Mouse (Mus musculus): Measurements from ENCODE around the gene Epb41l5. TPM values are rescaled to one million over a fixed set of nuclear protein-coding genes. Genes with fewer than 3 reads are reported as not detected.

Epb41l5 gene
- total and polyA plus RNA-seq, 2 experiments from 2014 or later: 4.2 to 6.8 TPM

- no peak for DNase-seq (ENCODE audit: low spot score)
- no peaks in the 10 kb centered on the region for H3K9me3 ChIP-seq (replicated peaks; ENCODE audit: control insufficient read depth, low read length)
- no peak overlapping the region for H3K27ac ChIP-seq (ENCODE audit: low read depth)
- no peak overlapping the region for H3K9ac ChIP-seq (replicated peaks; ENCODE audit: low read depth, low read length)
- TF ChIP-seq CTCF (IDR thresholded peaks at IDR 0.05; ENCODE audit: low read depth) (no peak), EP300 (IDR thresholded peaks at IDR 0.05; ENCODE audit: low read depth) (no peak)
- H3K36me3 ChIP-seq (replicated peaks; ENCODE audit: control insufficient read depth, insufficient read depth, low read length): no peaks in the 10 kb centered on the region
- no peak for ATAC-seq (ENCODE audit: insufficient read depth, low read depth)
- H3K4me3 ChIP-seq (ENCODE audit: low read depth, low read length): no peak overlapping the region
- no peaks in the 10 kb centered on the region for H3K27me3 ChIP-seq (ENCODE audit: control insufficient read depth, insufficient read depth, low read length)
- H3K4me2 ChIP-seq (ENCODE audit: low read depth, low read length): no peak overlapping the region
- no peaks in the 10 kb centered on the region for H3K4me1 ChIP-seq (ENCODE audit: control insufficient read depth, insufficient read depth)
Measured at GRCm38 (mm10) chr1:119641090-119641812, 7.5 kb downstream of the Epb41l5 start.

DNA sequence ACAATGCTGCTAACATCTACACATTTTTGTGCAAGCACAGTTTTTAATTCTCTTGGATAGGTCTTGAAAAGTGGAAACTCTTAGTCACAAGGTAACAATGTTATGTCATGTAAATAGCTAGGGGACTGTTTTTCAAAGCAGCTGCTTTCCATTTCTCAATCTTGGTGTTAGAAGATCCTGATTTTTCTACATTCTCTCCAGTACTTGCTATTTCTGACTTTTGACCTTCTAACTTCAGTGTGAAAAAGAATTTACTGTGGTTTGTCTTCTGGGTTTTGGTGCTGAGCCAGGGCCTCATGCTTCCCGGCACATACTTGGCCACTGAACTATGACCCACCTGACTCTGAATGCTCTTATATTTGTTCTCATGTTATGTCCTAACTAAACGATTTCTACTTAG, 8.8 kb downstream of the Epb41l5 start:
- Histone ChIP-seq H3K27ac (ENCODE audit: low read depth) (no peak overlapping the region), H3K4me1 (ENCODE audit: control insufficient read depth, insufficient read depth) (no peaks in the 10 kb centered on the region), H3K36me3 (replicated peaks; ENCODE audit: control insufficient read depth, insufficient read depth, low read length) (no peaks in the 10 kb centered on the region), H3K9me3 (replicated peaks; ENCODE audit: control insufficient read depth, low read length) (no peaks in the 10 kb centered on the region), H3K4me2 (ENCODE audit: low read depth, low read length) (no peak overlapping the region), H3K4me3 (ENCODE audit: low read depth, low read length) (no peak overlapping the region), H3K27me3 (ENCODE audit: control insufficient read depth, insufficient read depth, low read length) (no peaks in the 10 kb centered on the region), H3K9ac (replicated peaks; ENCODE audit: low read depth, low read length) (no peak overlapping the region)
- 44% methylated on average over 2 of the region's 2 CpGs for WGBS
- no peak for TF ChIP-seq EP300 (IDR thresholded peaks at IDR 0.05; ENCODE audit: low read depth)
- no peak for TF ChIP-seq CTCF (IDR thresholded peaks at IDR 0.05; ENCODE audit: low read depth)
- ATAC-seq (ENCODE audit: insufficient read depth, low read depth): no peak
- no peak for DNase-seq (ENCODE audit: low spot score)

DNA sequence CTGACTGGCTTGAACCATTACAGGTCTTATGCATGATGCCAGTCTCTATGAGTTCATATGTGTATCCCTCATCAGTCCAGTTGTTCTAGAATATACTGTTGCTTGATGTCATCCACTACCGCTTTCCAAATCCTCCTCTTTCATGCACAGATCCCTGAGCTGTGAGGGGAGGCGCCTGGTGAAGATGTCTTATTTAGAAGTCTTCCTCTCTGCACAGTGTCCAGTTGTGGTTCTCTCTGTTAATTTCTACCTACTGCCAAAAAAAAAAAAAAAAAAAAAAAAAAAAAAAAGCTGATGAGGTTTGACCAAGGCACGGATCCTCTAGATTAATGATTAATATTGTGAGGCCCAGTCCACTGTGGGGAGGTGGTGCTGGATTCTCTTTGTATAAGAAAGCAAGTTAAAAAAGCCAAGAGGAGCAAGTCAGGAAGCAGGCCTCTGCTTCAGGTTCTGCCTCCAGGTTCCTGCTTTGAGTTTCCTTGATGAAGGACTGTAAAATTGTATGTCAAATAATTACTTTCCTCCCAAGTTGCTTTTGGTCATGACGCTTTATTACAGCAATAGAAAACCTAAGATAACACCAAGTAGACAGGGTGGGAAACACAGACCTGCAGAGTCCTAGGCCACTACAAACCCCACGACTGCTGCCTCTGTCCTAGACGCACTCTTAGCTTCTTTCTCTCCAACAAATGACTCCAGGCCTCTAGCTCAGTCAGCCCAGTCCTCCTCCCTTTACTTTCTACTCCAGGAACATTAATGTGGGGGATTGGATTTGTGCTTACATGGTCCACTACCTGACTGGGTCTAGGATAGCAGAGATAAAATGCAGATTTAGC, 11.4 kb downstream of the Epb41l5 start:
- WGBS: 82% methylated on average over 6 of the region's 6 CpGs
- no peak overlapping the region for H3K27ac ChIP-seq (ENCODE audit: low read depth)
- H3K4me2 ChIP-seq (ENCODE audit: low read depth, low read length): no peak overlapping the region
- no peaks in the 10 kb centered on the region for H3K27me3 ChIP-seq (ENCODE audit: control insufficient read depth, insufficient read depth, low read length)
- no peak for TF ChIP-seq EP300 (IDR thresholded peaks at IDR 0.05; ENCODE audit: low read depth)
- no peak for TF ChIP-seq CTCF (IDR thresholded peaks at IDR 0.05; ENCODE audit: low read depth)
- no peak for DNase-seq (ENCODE audit: low spot score)
- no peak overlapping the region for H3K4me3 ChIP-seq (ENCODE audit: low read depth, low read length)
- no peak overlapping the region for H3K9ac ChIP-seq (replicated peaks; ENCODE audit: low read depth, low read length)
- H3K9me3 ChIP-seq (replicated peaks; ENCODE audit: control insufficient read depth, low read length): no peaks in the 10 kb centered on the region
- no peak for ATAC-seq (ENCODE audit: insufficient read depth, low read depth)
- 0 out of 2 replicates have a peak, but pooled peaks cover 3% of the 10 kb centered on the region for H3K36me3 ChIP-seq (replicated peaks; ENCODE audit: control insufficient read depth, insufficient read depth, low read length)
- H3K4me1 ChIP-seq (ENCODE audit: control insufficient read depth, insufficient read depth): no peaks in the 10 kb centered on the region

DNA sequence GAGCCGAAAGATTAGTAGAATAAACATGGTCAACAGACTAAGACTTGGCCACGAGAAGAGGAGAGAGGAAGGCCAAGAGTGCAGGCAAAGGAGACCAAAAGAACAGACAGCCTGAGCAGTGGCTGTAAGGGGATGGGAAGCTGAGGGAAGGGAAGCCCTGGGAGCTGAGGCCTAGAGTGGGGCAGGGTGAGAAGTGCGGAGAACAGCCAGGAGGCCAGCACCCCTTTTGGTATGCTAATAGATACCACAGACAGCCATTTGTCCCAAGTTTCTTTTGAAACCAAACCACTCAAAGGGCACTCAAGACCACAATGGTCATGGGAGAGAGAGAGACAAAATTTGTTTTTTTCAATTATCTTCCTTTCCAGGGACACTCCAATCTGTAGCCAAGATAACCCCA, 14.1 kb downstream of the Epb41l5 start:
- WGBS: 51% methylated on average over 3 of the region's 3 CpGs
- Histone ChIP-seq H3K4me1 (ENCODE audit: control insufficient read depth, insufficient read depth) (no peaks in the 10 kb centered on the region), H3K4me3 (ENCODE audit: low read depth, low read length) (no peak overlapping the region), H3K9ac (replicated peaks; ENCODE audit: low read depth, low read length) (no peak overlapping the region), H3K9me3 (replicated peaks; ENCODE audit: control insufficient read depth, low read length) (no peaks in the 10 kb centered on the region), H3K27ac (ENCODE audit: low read depth) (no peak overlapping the region), H3K27me3 (ENCODE audit: control insufficient read depth, insufficient read depth, low read length) (no peaks in the 10 kb centered on the region), H3K36me3 (replicated peaks; ENCODE audit: control insufficient read depth, insufficient read depth, low read length) (peaks cover 3% of the 10 kb centered on the region; the same call in 1 of the 2 replicates), H3K4me2 (ENCODE audit: low read depth, low read length) (no peak overlapping the region)
- TF ChIP-seq CTCF (IDR thresholded peaks at IDR 0.05; ENCODE audit: low read depth): no peak
- TF ChIP-seq EP300 (IDR thresholded peaks at IDR 0.05; ENCODE audit: low read depth): no peak
- DNase-seq (ENCODE audit: low spot score): no peak
- no peak for ATAC-seq (ENCODE audit: insufficient read depth, low read depth)

GRCm38 (mm10) chr1:119630428-119630827, 18.4 kb downstream of the Epb41l5 start:
- DNase-seq (ENCODE audit: low spot score) (no peak), ATAC-seq (ENCODE audit: insufficient read depth, low read depth) (no peak)
- 38% methylated on average over 1 of the region's 1 CpGs for WGBS
- TF ChIP-seq CTCF (IDR thresholded peaks at IDR 0.05; ENCODE audit: low read depth) (no peak), EP300 (IDR thresholded peaks at IDR 0.05; ENCODE audit: low read depth) (no peak)
- Histone ChIP-seq H3K9me3 (replicated peaks; ENCODE audit: control insufficient read depth, low read length) (no peaks in the 10 kb centered on the region), H3K4me3 (ENCODE audit: low read depth, low read length) (no peak overlapping the region), H3K27ac (ENCODE audit: low read depth) (no peak overlapping the region), H3K27me3 (ENCODE audit: control insufficient read depth, insufficient read depth, low read length) (no peaks in the 10 kb centered on the region), H3K9ac (replicated peaks; ENCODE audit: low read depth, low read length) (no peak overlapping the region), H3K4me1 (ENCODE audit: control insufficient read depth, insufficient read depth) (no peaks in the 10 kb centered on the region), H3K36me3 (replicated peaks; ENCODE audit: control insufficient read depth, insufficient read depth, low read length) (peaks cover 3% of the 10 kb centered on the region; the same call in 1 of the 2 replicates), H3K4me2 (ENCODE audit: low read depth, low read length) (no peak overlapping the region)
